Mouse (Mus musculus): ENCODE results near the gene P4ha3.
A peak's percentile ranks its signal among the peaks of the same experiment; 100 is the strongest.

P4ha3 gene

DNA sequence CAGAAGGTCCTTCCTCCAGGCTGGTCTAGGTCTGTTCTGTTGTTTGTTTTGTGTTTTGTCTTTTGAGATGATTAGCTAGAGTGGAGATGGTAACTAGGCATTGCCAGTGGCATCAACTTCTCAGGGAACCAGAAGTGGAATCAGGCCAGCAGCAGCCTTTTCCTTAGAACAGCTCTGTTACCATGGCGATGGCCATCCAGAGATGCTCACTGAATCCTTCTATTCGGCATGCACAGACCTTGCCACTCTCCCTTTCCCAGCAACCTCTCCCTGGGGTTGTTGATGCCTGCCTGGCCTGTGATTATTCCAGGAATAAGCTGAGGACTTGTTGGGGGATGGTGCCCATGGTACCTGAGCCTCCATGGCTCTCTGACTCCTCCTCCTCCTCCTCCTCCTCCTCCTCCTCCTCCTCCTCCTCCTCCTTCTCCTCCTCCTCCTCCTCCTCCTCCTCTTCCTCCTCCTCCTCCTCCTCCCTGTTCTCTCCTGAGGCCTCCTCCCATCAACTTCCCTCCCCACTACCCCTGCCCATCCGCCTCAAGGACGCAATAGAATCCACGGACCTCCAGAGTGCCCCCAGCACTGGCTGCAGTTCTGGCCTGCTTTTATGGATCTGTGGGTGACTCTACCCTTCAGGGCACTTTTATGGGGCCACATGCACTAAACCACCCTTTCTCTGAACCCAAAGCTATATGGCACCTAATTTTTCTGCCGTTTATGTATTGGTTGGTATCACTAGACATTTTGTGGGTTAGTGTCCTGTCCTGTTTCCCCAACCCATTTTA is 22.7 kb downstream of the P4ha3 start:
- DNase-seq (ENCODE audit: low spot score), result no peak

DNA sequence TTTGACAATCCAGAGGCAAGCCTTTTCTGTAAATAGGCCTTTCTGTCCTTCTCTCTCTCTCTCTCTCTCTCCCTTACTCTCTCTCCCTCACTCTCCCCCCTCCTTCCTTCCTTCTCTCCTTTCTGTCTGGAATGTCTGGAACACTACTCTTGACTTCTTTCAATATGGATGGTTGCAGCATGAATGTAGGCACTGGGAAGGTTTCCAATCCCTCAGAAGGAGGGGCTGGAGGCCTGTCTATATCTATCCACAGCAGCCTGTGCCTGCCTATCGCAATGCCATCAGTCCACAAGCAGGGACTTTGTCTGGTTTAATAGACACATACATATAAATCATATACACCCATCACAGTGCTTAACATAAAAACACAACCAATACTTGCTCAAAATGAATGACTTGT is 23.9 kb downstream of the P4ha3 start:
- DNase-seq (ENCODE audit: low spot score), result no peak

DNA sequence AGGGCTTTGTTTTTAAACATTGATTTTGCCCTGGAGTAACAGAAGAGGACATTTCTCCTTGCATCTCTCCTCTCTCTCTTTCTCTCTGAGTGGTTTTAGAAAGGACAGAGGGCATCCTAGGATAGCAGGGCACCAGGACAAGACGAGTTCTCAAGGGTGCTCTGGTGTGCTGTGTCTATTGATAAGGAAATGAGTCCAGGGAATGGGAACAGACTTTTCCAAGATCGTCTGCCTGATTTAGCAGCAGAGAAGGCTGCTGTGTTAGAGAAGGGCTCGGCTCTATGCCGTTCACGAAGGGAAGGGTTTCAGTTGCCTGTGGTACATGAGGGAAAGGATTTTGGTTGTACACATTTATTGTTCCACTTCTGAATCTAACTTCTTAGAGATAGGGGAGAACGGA is 24.4 kb downstream of the P4ha3 start:
- no peak for DNase-seq (ENCODE audit: low spot score)

DNA sequence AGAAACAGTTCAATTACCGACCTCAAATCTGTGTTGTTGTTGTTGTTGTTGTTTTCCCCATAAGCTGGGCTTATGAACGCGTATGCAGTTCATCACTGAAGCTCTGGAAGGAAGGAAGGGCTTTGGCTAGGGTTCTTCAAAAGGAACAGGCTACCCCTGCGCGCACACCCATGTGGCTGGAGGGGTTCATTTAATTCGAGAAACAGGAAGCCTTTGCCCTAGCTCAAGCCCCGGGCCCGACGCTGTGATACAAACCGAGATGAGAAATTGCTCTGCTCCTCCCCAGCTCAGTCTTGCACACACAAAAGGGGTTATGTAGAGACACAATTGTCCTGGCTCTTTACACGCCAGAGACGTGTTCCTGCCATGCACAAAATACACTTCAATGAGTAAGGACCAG is 25.0 kb downstream of the P4ha3 start:
- no peak for DNase-seq (ENCODE audit: low spot score)

DNA sequence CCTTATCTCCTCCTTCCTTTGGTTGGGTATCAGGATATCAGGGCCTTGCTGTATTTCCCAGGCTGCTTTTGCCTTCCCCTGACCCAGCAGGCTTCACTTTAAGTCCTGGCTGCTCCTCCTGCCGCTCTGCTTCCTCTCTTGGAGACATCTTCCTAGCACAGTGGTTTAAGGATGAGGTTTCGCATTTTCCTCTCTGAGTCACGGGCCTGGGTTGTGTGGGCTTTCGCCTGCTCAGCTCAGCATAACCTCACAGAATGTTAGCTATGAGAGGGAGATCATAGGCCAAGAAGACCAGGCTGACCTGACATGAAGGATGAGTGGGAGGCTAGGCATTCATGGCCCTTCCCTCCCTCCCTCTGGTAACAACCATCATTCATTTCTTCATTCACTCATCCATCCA is 27.4 kb downstream of the P4ha3 start:
- DNase-seq (ENCODE audit: low spot score), result no peak

DNA sequence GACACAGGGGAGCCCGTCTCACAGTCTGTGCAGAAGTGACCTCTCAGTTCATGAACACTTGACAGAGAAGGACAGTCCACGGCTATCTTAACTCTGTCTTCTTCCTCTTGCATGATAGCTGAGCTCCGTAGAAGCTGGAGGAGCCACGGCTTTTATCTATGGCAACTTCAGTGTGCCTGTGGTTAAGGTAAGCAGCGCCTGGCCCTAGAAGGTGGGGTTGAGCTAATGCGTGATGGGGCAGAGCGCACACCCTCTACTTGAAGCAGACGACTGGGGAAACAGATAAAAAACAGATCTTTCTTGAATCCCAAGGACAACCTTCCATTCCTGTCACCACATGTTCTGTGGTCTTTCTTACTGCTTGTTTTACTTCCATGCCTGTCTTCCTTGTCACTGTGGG is 31.6 kb downstream of the P4ha3 start:
- DNase-seq (ENCODE audit: low spot score), result no peak

DNA sequence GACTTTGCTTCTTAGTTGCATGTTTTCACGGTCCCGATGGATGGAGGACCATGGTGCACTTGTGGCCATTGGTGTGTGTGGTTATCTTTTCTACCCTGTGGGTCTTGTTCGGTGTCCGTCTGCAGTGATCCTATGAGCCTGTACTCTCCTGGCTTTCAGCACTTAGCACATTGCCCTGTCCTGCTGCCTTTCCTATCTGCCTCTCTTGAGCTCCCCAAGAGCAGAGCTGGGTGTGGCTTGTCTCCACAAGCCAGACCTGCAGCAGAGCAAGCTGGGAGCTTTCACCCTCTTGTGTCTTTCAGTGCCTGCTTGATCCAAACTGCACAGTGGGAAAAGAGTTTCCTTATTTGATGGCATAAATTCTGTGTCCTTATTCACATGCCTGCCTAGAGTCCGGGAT is 32.2 kb downstream of the P4ha3 start:
- DNase-seq (ENCODE audit: low spot score), result no peak

DNA sequence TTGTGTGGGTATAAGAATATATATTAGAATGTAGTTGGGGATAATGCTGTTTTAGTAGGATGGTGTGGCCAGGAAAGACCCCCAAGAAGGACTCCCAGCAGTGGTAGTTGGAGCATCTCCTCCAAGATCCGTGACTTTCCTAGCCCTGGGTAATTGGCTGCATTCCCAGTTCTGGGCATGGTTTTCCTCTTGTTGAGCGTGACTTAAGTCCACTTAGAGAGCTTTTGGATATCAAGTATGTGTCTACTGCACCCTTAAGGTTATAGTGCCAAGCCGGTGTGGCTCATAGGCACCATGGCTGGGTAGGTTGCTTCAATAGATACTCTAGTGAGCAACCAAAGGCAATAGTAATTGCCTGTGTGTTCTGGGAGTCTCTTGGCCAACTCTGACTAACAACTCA is 38.4 kb downstream of the P4ha3 start:
- DNase-seq (ENCODE audit: low spot score), result no peak

DNA sequence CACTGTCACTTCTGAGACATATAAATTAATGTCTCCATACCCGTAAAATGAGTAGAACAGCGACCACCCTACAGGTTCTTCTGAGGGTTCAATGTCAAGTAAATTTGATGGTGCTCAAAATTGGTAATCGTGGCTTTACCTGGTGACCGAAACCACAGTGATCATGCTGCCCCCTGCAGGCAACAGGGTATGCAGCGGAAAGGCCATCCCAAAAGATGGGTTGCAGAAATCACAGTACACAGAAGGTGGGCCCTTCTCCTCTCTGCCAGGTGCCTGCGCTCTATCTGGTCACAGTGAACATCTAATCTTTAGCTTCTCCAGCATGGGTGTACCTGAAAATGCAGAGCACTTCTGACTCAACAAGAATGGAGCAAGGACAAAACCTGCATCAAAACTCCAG is 40.2 kb downstream of the P4ha3 start:
- peak; percentile 60 for DNase-seq (ENCODE audit: low spot score)

DNA sequence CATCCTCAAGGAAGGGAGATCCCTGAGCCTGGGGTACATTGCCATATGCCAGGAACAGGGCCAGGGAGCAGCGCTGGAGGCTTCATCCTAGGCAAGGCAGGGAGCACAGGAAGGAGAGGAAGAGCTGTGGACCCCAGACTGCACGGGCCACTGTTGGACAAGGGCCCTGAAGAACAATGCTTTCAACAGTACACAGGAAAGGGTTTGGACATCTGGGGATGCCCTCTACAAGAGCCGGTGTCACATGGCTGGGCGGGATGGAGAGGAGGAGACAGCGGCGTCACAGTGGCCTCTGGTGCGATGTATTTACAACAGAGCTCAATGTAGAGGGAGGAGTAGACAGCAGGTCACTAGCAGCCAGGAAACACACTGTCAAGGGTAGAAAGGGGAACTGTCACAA is 42.2 kb downstream of the P4ha3 start:
- no peak for DNase-seq (ENCODE audit: low spot score)

DNA sequence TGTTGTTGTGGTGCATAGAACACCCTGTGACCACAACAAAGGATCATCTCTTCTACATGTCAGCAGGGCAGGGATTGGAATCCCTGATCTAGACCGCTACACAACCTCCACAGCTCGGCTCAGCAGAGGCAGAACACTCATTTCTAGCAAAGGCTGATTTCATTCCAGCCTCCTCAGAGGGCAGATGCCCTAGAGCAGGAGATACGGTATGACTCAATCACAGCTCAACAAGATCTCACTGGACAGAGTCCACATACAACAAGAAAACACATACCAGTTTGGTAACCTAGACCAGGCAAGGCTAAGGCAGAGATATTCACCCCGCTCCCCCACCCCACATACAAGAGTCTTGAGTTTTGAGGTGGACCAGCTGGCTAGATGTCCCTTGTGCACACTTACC is 43.3 kb downstream of the P4ha3 start:
- DNase-seq (ENCODE audit: low spot score), result no peak

DNA sequence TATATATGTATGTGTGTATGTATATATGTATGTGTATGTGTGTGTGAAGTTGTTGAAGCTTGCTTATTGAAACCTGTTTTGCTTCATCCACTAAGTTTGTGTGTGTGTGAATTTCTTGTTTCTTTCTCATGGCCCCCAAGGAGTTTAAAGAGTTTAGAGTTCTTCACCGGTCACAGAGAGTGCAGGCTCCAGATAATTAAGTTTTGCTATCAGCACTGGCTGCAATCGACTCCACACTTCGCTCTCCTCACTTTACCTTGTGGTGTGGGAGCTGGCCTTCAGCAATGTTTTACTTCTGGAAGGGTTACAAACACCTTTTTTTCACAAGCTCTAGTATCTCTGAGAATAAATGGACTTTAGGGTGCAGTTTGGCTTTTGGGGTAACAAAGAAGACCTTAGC is 45.9 kb downstream of the P4ha3 start:
- DNase-seq (ENCODE audit: low spot score), result no peak

DNA sequence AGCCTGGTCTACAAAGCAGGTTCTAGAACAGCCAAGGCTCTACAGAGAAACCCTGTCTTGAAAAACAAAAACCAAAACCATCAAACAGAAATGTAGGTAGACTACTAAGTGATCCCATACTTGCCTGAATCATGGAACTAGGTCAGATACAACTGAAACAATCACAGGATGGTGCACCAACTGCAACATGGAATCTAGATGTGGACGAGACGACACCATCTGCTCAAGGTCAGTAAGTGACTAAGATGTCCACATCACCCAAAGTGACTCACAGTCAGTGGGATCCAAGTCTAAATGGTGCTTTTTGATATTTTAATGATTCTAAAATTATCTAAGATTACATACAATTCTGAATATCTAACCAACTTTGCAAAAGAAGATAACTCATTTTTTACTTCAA is 50.6 kb downstream of the P4ha3 start:
- no peak for DNase-seq (ENCODE audit: low spot score)

DNA sequence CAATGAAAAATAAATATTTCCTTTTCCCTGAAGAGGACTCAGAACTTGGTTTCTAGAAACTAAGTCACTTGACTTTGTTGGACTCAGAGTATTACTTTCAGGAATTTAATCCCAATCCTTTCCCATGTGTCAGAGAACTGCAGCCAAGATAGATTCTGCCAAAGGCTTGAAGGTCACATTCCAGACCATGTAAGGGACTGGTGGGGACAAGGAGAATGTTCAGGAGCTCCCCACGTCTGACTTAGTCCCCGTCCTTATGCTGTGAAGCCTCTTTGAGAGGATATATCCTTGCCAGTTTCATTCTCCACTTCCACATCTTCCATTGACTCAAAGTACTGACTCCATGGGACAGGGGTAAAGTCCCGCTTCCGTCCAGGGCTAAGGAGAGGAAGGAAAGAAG is 69.7 kb downstream of the P4ha3 start:
- DNase-seq (ENCODE audit: low spot score), result no peak

DNA sequence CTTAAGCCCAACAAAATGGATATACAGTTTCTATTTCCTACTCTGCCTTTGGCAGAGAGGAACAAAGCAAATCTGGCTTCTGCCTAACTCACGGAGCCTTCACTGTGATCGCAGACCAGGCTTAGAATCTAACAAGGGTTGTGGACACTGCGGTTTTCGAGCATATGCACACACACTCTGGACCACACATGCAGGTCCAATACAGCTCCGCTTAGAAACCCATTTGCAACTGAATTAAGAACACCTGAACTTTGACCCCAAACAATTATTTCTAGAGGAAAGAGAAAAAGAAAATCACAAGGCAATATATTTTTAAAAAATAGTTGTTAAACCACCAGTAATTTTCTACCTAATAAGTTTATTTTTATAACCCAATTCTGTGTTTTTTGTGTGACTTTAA is 71.0 kb downstream of the P4ha3 start:
- DNase-seq (ENCODE audit: low spot score), result no peak

DNA sequence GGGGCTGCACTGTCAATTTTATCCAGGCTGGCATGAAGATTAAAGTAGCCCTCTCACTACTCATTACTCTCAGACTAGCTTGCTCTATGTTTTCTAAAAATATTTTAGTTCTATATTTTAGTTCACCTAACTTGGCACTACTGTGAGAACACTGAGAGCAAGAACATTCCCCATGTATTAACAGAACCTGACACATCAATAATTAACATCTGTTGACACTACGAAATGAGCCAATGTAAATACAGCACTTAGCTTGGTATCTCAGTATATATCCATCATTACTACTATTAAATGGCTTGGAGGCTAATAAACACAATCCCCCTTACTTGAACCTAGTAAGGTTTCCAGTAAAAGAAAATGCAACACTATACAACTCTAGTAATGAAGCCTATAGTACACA is 71.4 kb downstream of the P4ha3 start:
- DNase-seq (ENCODE audit: low spot score), result no peak

DNA sequence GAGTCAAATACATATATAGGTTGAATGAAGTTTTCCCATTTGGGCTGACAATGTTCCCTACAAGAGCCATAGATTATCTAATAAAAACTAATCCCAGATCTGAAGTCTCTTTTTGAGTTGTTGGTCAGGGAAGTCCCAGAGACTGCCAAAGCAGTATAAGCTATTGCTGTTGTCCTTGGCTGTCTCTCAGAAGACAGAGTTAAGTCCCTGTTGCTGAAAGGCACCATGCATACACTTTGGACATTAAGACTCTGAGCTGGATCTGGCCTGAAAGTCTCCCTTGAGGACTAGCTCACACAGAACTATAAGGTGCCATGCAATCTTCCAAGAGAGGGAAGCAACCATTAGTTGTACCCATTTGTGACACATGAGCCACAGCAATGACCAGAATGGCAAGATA is 72.5 kb downstream of the P4ha3 start:
- DNase-seq (ENCODE audit: low spot score), result no peak

DNA sequence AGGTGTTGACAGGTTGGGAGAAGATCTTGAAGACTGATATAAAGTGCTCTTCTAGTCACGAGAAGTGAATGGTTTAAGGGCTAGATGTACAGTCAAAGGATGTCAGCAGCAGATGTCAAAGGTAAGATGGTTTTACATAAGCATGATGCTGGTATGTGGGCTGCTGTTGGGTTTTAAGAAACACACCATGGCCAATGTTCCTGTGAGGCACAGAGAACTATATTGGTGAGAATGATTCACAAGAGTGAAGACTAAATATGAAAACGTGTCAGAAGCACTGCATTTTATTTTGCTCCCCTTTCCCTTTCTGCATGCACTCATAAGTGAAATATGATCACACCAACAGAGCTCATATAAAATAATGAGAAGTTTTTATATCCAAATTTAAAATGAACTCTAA is 77.8 kb downstream of the P4ha3 start:
- no peak for DNase-seq (ENCODE audit: low spot score)

DNA sequence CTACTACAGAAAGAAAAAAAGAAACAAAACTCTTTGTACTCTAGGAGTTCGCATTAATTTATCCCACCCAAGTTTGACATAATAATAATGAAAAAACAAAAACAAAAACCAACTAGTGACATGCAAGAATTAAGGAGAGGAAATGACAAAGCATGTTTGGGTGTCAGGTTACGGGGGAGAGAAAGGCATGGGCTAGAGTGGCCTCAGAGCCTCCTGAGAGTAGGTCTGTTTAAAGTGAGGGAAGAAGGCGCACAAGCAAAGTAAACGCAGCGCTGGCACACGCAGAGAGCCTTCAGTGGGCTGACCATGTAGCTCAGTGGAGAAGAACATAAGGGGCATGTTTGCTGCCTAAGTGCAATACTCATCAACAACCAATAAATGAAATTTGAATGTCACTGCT is 79.6 kb downstream of the P4ha3 start:
- no peak for DNase-seq (ENCODE audit: low spot score)
